ENCODE assay signal across 8 mouse cellular contexts in genomic region chr2:129574395-129575046, GRCm38 (mm10). TPM values are rescaled to one million over a fixed set of nuclear protein-coding genes. Genes with fewer than 3 reads are reported as not detected.
DNase-seq lines count a peak whose midpoint lies in the region; ATAC-seq and TF ChIP-seq lines count a peak whose summit lies in the region.

No protein-coding gene starts in this region.

- peak overlapping the region; percentile 29 for H3K4me3 ChIP-seq in cerebellum, adult 2 months (replicated peaks; ENCODE audit: insufficient read depth, low read depth, low read length)
- peak overlapping the region; percentile 7; the same call in 1 of the 2 replicates for H3K4me3 ChIP-seq in bone marrow macrophage, adult 2 months (ENCODE audit: insufficient read depth, low read length)
- H3K4me3 ChIP-seq in olfactory bulb, adult 2 months (ENCODE audit: insufficient read depth, low read depth, low read length) = peak overlapping the region; percentile 27

- H3K4me1 ChIP-seq in cerebellum, adult 2 months (ENCODE audit: control insufficient read depth, insufficient read depth, low read length) = peaks cover 15% of the 10 kb centered on the region
- H3K4me1 ChIP-seq in bone marrow macrophage, adult 2 months (ENCODE audit: control insufficient read depth, insufficient read depth, low read length) = peaks cover 29% of the 10 kb centered on the region
- H3K4me1 ChIP-seq in olfactory bulb, adult 2 months (ENCODE audit: control insufficient read depth, insufficient read depth, low read length) = peaks cover 35% of the 10 kb centered on the region

- H3K27ac ChIP-seq in cerebellum, adult 2 months (ENCODE audit: insufficient read depth, low read length) = no peak overlapping the region
- H3K27ac ChIP-seq in bone marrow macrophage, adult 2 months (ENCODE audit: insufficient read depth, low read depth, low read length) = no peak overlapping the region
- peak overlapping the region; percentile 89 for H3K27ac ChIP-seq in olfactory bulb, adult 2 months (ENCODE audit: insufficient read depth, low read depth, low read length)

- TF ChIP-seq CTCF in cerebellum, adult 2 months (IDR thresholded peaks at IDR 0.05; ENCODE audit: borderline replicate concordance, insufficient read depth, low read depth, low read length) = no peak
- TF ChIP-seq CTCF in bone marrow macrophage, adult 2 months (IDR thresholded peaks at IDR 0.05; ENCODE audit: low read depth, low read length) = no peak
- TF ChIP-seq CTCF in olfactory bulb, adult 2 months (IDR thresholded peaks at IDR 0.05; ENCODE audit: insufficient read depth, low read depth, low read length) = no peak

- WGBS in cerebellum, adult 2 months = 37% methylated on average over 24 of the region's 24 CpGs
- 7% methylated on average over 24 of the region's 24 CpGs for WGBS in olfactory bulb, adult 2 months

- H3K27me3 ChIP-seq in cerebellum, adult 2 months (ENCODE audit: control insufficient read depth, insufficient read depth, low read length) = no peaks in the 10 kb centered on the region; the same call in 1 of the 2 replicates

- peak; percentile 16; the same call in 1 of the 2 replicates for ATAC-seq in granulocyte monocyte progenitor cell, adult 5-6 weeks (replicated peaks; ENCODE audit: poor library complexity, severe bottlenecking)
- ATAC-seq in monocyte, adult 5-6 weeks (replicated peaks; ENCODE audit: insufficient number of reproducible peaks, low FRiP score, low TSS enrichment, poor library complexity, severe bottlenecking) = no peak

- TF ChIP-seq POLR2A in cerebellum, adult 2 months (IDR thresholded peaks at IDR 0.05; ENCODE audit: borderline replicate concordance, insufficient read depth, low read length) = no peak
- TF ChIP-seq POLR2A in bone marrow macrophage, adult 2 months (IDR thresholded peaks at IDR 0.05; ENCODE audit: borderline replicate concordance, low read depth, low read length) = no peak
- TF ChIP-seq POLR2A in olfactory bulb, adult 2 months (IDR thresholded peaks at IDR 0.05; ENCODE audit: insufficient read depth, low read depth, low read length) = no peak

- DNase-seq in cerebellum, adult 2 months = peak; percentile 51 to 55
- no peak for DNase-seq in cerebellum, adult 9-10 months
- DNase-seq in left cerebral cortex, postnatal 14 days (ENCODE audit: low spot score in 2 of 2) = peak; percentile 76 to 80
- no peak for DNase-seq in thymus, postnatal 25 days

- intact Hi-C loops in left cerebral cortex, postnatal 14 days (cut with DNase I) = loop anchor here (2.0 kb wide), 1 partner anchor 18 kb away; the partner anchor contains the start of gene Sirpa

RNA-seq across cellular contexts. Expression of gene Sirpa, which starts 18.1 kb away (rescaled TPM):
- 235 and 254 TPM in 2 replicates for polyA plus RNA-seq in cerebellum, adult 2 months (2012; rRNA removed)
- polyA plus RNA-seq in bone marrow macrophage, adult 2 months (2012; ENCODE audit: insufficient read depth, insufficient read length, missing spikeins) = 1,284 and 1,400 TPM in 2 replicates
- total RNA-seq in granulocyte monocyte progenitor cell, adult 5-6 weeks (2014; fragmentation: Nextera tagmentation) = 77.4 and 88.0 TPM in 2 replicates
- total RNA-seq in granulocyte monocyte progenitor cell, adult 5-6 weeks (2017) = 63.8 and 83.6 TPM in 2 replicates
- 100 to 1,000 TPM; 371 to 377 TPM for total RNA-seq in left cerebral cortex, postnatal 14 days (2021)
- polyA plus RNA-seq in olfactory bulb, adult 2 months (2012; ENCODE audit: insufficient read depth, insufficient read length, low replicate concordance, missing spikeins) = not detected in 2 replicates
- total RNA-seq in monocyte, adult 5-6 weeks (2017) = 334 to 497 TPM (median 494 TPM) in 3 replicates

RNA-seq across cellular contexts. Expression of gene F830045P16Rik, which starts 38.1 kb away (rescaled TPM):
- polyA plus RNA-seq in cerebellum, adult 2 months (2012; rRNA removed) = 0.13 and 0.15 TPM in 2 replicates
- polyA plus RNA-seq in bone marrow macrophage, adult 2 months (2012; ENCODE audit: insufficient read depth, insufficient read length, missing spikeins) = 0.28 and 0.41 TPM in 2 replicates
- not detected in 2 replicates for total RNA-seq in granulocyte monocyte progenitor cell, adult 5-6 weeks (2014; fragmentation: Nextera tagmentation)
- total RNA-seq in granulocyte monocyte progenitor cell, adult 5-6 weeks (2017) = 0.15 TPM in 1 of 2 replicates, not detected in the other
- total RNA-seq in left cerebral cortex, postnatal 14 days (2021) = under 1 TPM in 1 of 2 experiments, not detected in 1; 0.34 TPM
- not detected in 2 replicates for polyA plus RNA-seq in olfactory bulb, adult 2 months (2012; ENCODE audit: insufficient read depth, insufficient read length, low replicate concordance, missing spikeins)
- 0.67 TPM in 1 of 3 replicates, not detected in the others for total RNA-seq in monocyte, adult 5-6 weeks (2017)

Comparison
In these comparisons a context has a peak if more than half of its experiments do, and no peak if none do; other contexts are left out.
1. DNase-seq: peak in cerebellum, adult 2 months (2 of 2) and left cerebral cortex, postnatal 14 days (2 of 2); none in cerebellum, adult 9-10 months (single experiment) and thymus, postnatal 25 days (single experiment).
2. Peak in every context shown above with its lines, with median percentiles within 50 percentile points of each other: H3K4me3 ChIP-seq.